Mouse (Mus musculus): ENCODE results near the gene Pttg1ip. TPM values are rescaled to one million over a fixed set of nuclear protein-coding genes. Genes with fewer than 3 reads are reported as not detected.

Gene Pttg1ip
- total RNA-seq, 2 experiments from 2014 or later, result 37.0 to 39.0 TPM

DNA sequence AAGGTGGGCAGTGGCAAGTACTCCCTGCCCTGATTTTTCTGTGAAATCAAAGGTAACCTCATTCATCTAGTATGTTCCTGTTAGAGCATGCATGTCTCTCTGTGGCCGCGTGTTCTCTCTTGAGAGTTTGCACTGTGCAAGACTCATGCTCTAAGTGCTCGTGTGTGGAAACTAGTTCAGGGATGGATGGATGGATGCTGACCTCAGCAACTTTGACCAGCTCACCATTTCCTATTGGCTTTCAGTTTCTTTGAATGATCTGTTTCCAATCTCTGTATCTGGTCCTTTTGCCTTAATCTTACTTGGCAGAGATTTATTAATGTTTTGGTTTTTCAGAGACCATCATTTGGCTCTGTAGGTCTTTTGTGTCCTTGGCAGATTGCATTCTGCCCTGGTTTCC, 47.6 kb downstream of the Pttg1ip start:
- no peak for ATAC-seq (replicated peaks; ENCODE audit: poor library complexity, severe bottlenecking)

DNA sequence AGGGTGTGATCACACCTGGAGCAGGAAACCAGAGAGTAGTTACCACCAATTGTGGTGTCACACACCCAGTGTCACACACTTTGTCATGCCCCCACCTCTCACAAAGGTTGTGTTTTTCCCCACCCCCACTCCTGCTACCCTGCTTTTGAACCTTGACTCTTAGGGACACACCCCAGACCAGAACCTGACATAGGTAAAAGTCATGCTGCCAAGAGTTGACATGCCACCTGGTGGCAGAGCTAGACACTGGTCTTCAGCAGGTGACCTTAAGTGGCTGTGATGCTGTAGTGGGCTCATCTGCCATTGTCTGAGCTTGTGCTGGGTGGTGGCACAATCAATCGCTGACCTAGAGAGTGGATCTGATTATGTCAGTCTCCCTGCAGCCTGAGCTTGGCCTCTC, 48.5 kb downstream of the Pttg1ip start:
- ATAC-seq (replicated peaks; ENCODE audit: poor library complexity, severe bottlenecking), result no peak

DNA sequence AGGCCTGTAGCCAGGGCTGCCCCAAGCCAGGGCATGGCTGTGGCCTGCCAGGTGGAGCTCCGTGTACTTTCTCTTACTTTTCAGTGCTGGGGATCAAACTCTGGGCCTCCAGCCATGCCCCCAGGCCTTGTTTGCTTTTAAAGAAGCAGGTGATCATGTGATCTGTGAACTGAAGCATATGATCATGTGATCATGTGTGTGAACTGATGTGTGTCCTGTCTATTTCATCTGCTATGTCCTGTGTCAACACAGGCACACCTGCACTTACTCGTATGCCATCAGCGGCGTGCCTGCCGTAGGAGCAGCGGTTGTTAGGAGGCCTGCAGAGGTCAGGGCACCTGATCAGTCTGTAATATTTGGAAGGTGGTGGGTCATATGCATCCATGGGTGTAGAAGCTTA, 52.5 kb downstream of the Pttg1ip start:
- no peak for ATAC-seq (replicated peaks; ENCODE audit: poor library complexity, severe bottlenecking)

DNA sequence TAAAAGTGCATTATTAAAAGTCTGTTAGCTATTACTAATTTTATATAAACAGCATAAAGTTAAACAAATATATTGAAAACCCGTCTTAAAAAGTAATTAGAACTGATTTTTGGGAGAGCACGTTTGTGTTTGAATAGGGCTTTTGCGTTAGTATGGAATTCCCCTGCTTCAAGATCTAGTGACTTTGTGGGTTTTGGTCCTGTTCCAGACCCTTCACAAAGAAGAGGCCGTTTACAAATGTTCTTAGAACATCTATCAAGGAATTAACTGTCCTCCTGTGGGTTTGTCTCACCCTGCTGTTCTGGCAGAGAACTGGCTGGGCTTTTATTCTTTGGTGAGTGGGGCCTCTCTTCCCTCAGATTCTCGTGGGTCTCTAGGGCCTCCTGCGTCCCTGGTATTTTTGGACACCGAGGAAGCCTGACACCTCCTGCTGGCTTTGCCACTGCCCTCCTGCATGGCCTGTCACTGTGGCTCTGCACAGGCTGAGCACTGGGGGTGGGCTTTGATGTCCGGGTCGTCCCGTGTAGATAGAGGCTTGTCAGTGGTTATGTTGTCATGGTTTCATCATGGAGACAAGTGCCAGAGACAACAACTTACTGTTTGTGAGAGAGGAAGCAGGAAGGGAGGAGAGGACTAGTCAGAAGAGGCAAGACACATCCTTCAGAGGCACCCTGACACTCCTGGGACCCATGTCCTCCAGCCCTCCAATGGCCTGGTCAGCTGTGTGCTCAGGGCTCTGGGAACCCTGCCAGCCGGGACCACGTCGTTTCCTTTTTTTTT, 53.1 kb downstream of the Pttg1ip start:
- 0 out of 2 replicates have a peak, but pooled peaks have one; percentile 17 for ATAC-seq (replicated peaks; ENCODE audit: poor library complexity, severe bottlenecking)

DNA sequence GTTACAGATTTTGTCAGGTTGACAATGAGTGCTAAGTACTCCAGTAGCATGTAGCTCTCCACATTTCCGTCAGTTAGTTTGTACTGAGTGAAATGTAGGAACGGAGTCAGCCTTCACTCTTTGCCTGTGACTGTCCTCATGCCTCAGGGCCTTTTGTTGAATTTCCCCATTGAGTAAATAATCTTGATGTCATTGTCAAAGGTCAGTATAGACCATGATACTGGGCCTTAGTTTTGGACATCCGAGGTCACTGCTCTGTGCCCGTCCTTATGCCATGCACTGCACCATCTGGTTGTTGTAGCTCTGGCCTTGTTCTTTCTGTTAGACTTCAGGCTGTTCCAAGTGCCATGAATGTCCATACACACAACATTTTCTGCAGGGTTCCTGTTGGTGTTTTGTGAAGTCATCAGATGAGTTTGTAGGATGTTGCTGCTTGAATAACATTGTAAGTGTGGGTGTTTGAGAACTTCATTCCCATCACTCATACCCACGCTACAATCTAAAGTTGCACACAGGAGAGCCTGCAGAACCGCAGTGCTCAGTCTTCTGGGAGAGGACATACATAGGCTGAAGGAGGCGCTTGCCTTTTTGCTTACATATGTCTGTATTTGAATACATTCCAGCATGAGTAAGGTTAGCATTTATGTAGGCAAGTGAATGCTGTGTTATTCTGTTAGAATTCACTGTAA, 54.9 kb downstream of the Pttg1ip start:
- no peak for ATAC-seq (replicated peaks; ENCODE audit: poor library complexity, severe bottlenecking)

- ATAC-seq (replicated peaks; ENCODE audit: poor library complexity, severe bottlenecking), result no peak
Measured at GRCm38 (mm10) chr10:77638956-77639355, 57.4 kb downstream of the Pttg1ip start.

GRCm38 (mm10) chr10:77643160-77643559, 61.6 kb downstream of the Pttg1ip start:
- ATAC-seq (replicated peaks; ENCODE audit: poor library complexity, severe bottlenecking), result peak; percentile 36; the same call in 1 of the 2 replicates

DNA sequence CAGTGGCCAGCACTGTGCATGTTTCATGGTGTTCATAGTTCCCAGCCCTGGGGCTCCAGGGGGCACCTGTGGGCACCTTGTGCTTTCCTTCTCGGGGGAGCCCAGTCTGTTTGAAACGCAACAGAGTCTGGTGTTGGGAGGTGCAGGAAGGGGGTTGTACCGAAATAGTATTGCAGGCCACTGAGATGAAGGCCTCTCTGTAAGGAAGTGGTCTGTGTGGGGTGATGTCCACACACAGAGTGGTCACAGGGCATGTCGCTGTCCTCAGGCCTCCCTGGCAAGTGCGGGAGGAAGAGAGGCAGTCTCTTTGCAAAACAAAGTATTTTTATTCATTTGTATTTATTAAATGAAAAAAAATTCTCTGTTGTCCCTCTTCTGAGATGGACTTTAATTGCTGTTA, 64.1 kb downstream of the Pttg1ip start:
- ATAC-seq (replicated peaks; ENCODE audit: poor library complexity, severe bottlenecking), result peak; percentile 45; the same call in 1 of the 2 replicates

DNA sequence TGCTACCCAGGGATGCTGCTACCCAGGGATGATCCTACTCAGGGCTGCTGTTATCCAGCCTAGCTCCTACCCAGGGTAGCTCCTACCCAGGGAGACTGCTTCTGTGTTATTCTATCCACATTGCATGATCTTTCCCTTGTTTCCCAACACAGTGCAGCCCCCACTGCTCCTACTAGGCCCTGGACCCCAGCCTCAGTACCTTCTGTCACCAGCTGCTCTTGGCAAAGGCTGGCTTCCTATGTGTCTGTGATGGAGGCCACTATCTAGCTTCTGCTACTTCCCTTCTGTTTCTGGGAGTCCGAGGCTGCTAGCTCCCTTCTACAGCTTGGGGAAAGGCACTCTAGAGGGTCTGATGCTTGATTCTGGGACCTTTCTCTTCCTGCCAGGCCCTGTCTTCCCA, 65.9 kb downstream of the Pttg1ip start:
- no peak for ATAC-seq (replicated peaks; ENCODE audit: poor library complexity, severe bottlenecking)

- no peak for ATAC-seq (replicated peaks; ENCODE audit: poor library complexity, severe bottlenecking)
Measured at GRCm38 (mm10) chr10:77647901-77648300, 66.4 kb downstream of the Pttg1ip start.

Other genes with a start within 250 kb of the Pttg1ip start
- gene Adarb1, start 163.4 kb upstream of the Pttg1ip start, total RNA-seq (2014; fragmentation: Nextera tagmentation), result 1.7 TPM in 1 of 2 replicates, not detected in the other
- 0.72 and 2.4 TPM in 2 replicates for gene Adarb1, start 163.4 kb upstream of the Pttg1ip start, total RNA-seq (2017)
- gene Fam207a, start 65.9 kb upstream of the Pttg1ip start, total RNA-seq (2014; fragmentation: Nextera tagmentation), result 14.6 and 14.8 TPM in 2 replicates
- 23.5 and 43.2 TPM in 2 replicates for gene Fam207a, start 65.9 kb upstream of the Pttg1ip start, total RNA-seq (2017)
- gene Itgb2, start 51.5 kb upstream of the Pttg1ip start, total RNA-seq (2014; fragmentation: Nextera tagmentation), result 17.1 and 28.9 TPM in 2 replicates
- gene Itgb2, start 51.5 kb upstream of the Pttg1ip start, total RNA-seq (2017), result 32.0 and 36.6 TPM in 2 replicates
- 60.0 and 78.8 TPM in 2 replicates for gene Sumo3, start 24.4 kb downstream of the Pttg1ip start, total RNA-seq (2014; fragmentation: Nextera tagmentation)
- gene Sumo3, start 24.4 kb downstream of the Pttg1ip start, total RNA-seq (2017), result 197 and 205 TPM in 2 replicates
- not detected in 2 replicates for gene Gm49325, start 24.5 kb downstream of the Pttg1ip start, total RNA-seq (2014; fragmentation: Nextera tagmentation)
- 1.6 TPM in 1 of 2 replicates, not detected in the other for gene Gm49325, start 24.5 kb downstream of the Pttg1ip start, total RNA-seq (2017)
- gene Ube2g2, start 40.6 kb downstream of the Pttg1ip start, total RNA-seq (2014; fragmentation: Nextera tagmentation), result 39.6 and 42.0 TPM in 2 replicates
- 29.5 and 53.3 TPM in 2 replicates for gene Ube2g2, start 40.6 kb downstream of the Pttg1ip start, total RNA-seq (2017)
- 0.90 TPM in 1 of 2 replicates, not detected in the other for gene Tspear, start 104.8 kb downstream of the Pttg1ip start, total RNA-seq (2014; fragmentation: Nextera tagmentation)
- 0.05 TPM in 1 of 2 replicates, not detected in the other for gene Tspear, start 104.8 kb downstream of the Pttg1ip start, total RNA-seq (2017)
- gene Gm19402, start 109.0 kb downstream of the Pttg1ip start, total RNA-seq (2014; fragmentation: Nextera tagmentation), result not detected in 2 replicates
- not detected in 2 replicates for gene Gm19402, start 109.0 kb downstream of the Pttg1ip start, total RNA-seq (2017)
- gene Gm9508, start 115.5 kb downstream of the Pttg1ip start, total RNA-seq (2014; fragmentation: Nextera tagmentation), result not detected in 2 replicates
- not detected in 2 replicates for gene Gm9508, start 115.5 kb downstream of the Pttg1ip start, total RNA-seq (2017)
- not detected in 2 replicates for gene Gm10272, start 124.9 kb downstream of the Pttg1ip start, total RNA-seq (2014; fragmentation: Nextera tagmentation)
- gene Gm10272, start 124.9 kb downstream of the Pttg1ip start, total RNA-seq (2017), result not detected in 2 replicates
- gene Gm10024, start 129.7 kb downstream of the Pttg1ip start, total RNA-seq (2014; fragmentation: Nextera tagmentation), result not detected in 2 replicates
- gene Gm10024, start 129.7 kb downstream of the Pttg1ip start, total RNA-seq (2017), result not detected in 2 replicates
- not detected in 2 replicates for gene Gm10142, start 134.1 kb downstream of the Pttg1ip start, total RNA-seq (2014; fragmentation: Nextera tagmentation)
- not detected in 2 replicates for gene Gm10142, start 134.1 kb downstream of the Pttg1ip start, total RNA-seq (2017)
- not detected in 2 replicates for gene Krtap12-1, start 138.9 kb downstream of the Pttg1ip start, total RNA-seq (2014; fragmentation: Nextera tagmentation)
- not detected in 2 replicates for gene Krtap12-1, start 138.9 kb downstream of the Pttg1ip start, total RNA-seq (2017)
- gene Gm10100, start 144.8 kb downstream of the Pttg1ip start, total RNA-seq (2014; fragmentation: Nextera tagmentation), result not detected in 2 replicates
- gene Gm10100, start 144.8 kb downstream of the Pttg1ip start, total RNA-seq (2017), result not detected in 2 replicates
- gene Gm18596, start 160.9 kb downstream of the Pttg1ip start, total RNA-seq (2014; fragmentation: Nextera tagmentation), result not detected in 2 replicates
- not detected in 2 replicates for gene Gm18596, start 160.9 kb downstream of the Pttg1ip start, total RNA-seq (2017)
- gene Gm9736, start 169.6 kb downstream of the Pttg1ip start, total RNA-seq (2014; fragmentation: Nextera tagmentation), result not detected in 2 replicates
- gene Gm9736, start 169.6 kb downstream of the Pttg1ip start, total RNA-seq (2017), result not detected in 2 replicates
- not detected in 2 replicates for gene Gm3233, start 178.0 kb downstream of the Pttg1ip start, total RNA-seq (2014; fragmentation: Nextera tagmentation)
- gene Gm3233, start 178.0 kb downstream of the Pttg1ip start, total RNA-seq (2017), result not detected in 2 replicates
- not detected in 2 replicates for gene Gm3238, start 189.6 kb downstream of the Pttg1ip start, total RNA-seq (2014; fragmentation: Nextera tagmentation)
- not detected in 2 replicates for gene Gm3238, start 189.6 kb downstream of the Pttg1ip start, total RNA-seq (2017)
- gene Gm7138, start 195.2 kb downstream of the Pttg1ip start, total RNA-seq (2014; fragmentation: Nextera tagmentation), result not detected in 2 replicates
- gene Gm7138, start 195.2 kb downstream of the Pttg1ip start, total RNA-seq (2017), result not detected in 2 replicates
- not detected in 2 replicates for gene Gm3250, start 200.8 kb downstream of the Pttg1ip start, total RNA-seq (2014; fragmentation: Nextera tagmentation)
- not detected in 2 replicates for gene Gm3250, start 200.8 kb downstream of the Pttg1ip start, total RNA-seq (2017)
- gene Gm7137, start 206.5 kb downstream of the Pttg1ip start, total RNA-seq (2014; fragmentation: Nextera tagmentation), result not detected in 2 replicates
- not detected in 2 replicates for gene Gm7137, start 206.5 kb downstream of the Pttg1ip start, total RNA-seq (2017)
- not detected in 2 replicates for gene Gm9639, start 213.4 kb downstream of the Pttg1ip start, total RNA-seq (2014; fragmentation: Nextera tagmentation)
- gene Gm9639, start 213.4 kb downstream of the Pttg1ip start, total RNA-seq (2017), result not detected in 2 replicates
- gene Gm19668, start 217.4 kb downstream of the Pttg1ip start, total RNA-seq (2014; fragmentation: Nextera tagmentation), result not detected in 2 replicates
- not detected in 2 replicates for gene Gm19668, start 217.4 kb downstream of the Pttg1ip start, total RNA-seq (2017)
- gene Gm9507, start 230.1 kb downstream of the Pttg1ip start, total RNA-seq (2014; fragmentation: Nextera tagmentation), result not detected in 2 replicates
- not detected in 2 replicates for gene Gm9507, start 230.1 kb downstream of the Pttg1ip start, total RNA-seq (2017)
- not detected in 2 replicates for gene Gm2696, start 233.0 kb downstream of the Pttg1ip start, total RNA-seq (2014; fragmentation: Nextera tagmentation)
- not detected in 2 replicates for gene Gm2696, start 233.0 kb downstream of the Pttg1ip start, total RNA-seq (2017)
- gene Krtap10-4, start 245.4 kb downstream of the Pttg1ip start, total RNA-seq (2014; fragmentation: Nextera tagmentation), result not detected in 2 replicates
- not detected in 2 replicates for gene Krtap10-4, start 245.4 kb downstream of the Pttg1ip start, total RNA-seq (2017)

Data from granulocyte monocyte progenitor cell, adult 5-6 weeks (primary cell).